Mouse (Mus musculus) yolk sac, embryonic 10.5 days (tissue): Measurements from ENCODE around the gene Flt1.
A peak's percentile ranks its signal among the peaks of the same experiment; 100 is the strongest.
"Not testable (repeated sequence)": the region's sequence is repeated elsewhere in the genome, so short reads cannot be mapped to it uniquely, and the experiment has no call there.

Source experiments
- DNase-seq: peaks from one replicate; pipeline ENCODE4 v3.0.0-alpha.2; 2017; ENCODE audit warnings: low spot score

The Flt1 gene

DNA sequence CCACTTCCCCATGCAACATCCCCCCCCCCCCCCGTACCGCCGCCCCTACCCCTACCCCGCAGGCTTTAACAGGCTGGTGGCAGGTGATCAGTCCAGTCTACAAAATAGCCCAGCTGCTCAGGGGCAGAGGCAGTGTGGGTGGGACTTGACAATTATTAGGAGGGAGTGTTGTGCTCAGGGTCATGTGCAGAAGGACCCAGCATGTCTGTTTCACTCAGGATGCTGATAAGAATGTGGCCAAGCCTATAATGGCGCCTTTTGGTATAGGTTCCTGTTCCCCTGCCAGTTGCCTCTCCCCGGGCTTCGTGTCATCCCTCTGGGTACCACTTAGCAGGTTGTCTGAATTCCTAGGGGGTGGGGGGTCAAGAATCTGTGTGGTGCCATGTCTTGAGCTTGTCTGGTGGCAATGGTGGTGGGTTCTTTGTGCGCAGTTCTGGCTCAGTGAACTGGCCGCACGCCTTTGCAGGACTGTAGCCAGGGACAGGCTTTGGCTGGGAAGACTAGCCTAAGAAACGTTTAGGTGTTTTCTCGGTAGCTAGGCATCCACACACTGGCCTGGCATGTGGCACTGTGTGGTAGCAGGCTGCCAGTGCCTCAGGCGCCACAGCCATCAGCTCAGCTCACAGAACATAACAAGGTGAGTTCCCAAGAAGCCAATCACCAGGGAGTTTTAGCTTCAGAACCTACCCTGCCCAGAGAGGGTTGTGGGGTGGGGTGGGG is 118.4 kb downstream of the Flt1 start:
- no peak for DNase-seq

DNA sequence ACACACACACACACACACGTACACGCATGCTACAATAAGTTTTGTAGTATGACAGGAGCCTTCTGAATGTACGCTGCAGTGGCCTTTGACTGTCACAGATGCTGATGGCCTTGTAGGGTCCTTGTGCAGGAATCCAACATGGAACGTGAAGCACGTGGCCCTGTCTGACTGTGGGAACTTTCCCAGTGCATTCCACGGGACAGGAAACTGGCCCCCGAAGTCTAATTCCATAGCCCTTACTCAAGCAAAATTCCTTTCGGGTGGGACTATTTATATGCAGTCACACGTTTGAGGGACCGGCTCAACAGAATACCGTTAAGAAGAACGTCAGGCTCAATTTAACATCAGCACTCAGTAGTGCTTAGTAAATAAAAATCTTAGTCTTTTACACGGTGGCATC is 119.1 kb downstream of the Flt1 start:
- DNase-seq, result no peak

DNA sequence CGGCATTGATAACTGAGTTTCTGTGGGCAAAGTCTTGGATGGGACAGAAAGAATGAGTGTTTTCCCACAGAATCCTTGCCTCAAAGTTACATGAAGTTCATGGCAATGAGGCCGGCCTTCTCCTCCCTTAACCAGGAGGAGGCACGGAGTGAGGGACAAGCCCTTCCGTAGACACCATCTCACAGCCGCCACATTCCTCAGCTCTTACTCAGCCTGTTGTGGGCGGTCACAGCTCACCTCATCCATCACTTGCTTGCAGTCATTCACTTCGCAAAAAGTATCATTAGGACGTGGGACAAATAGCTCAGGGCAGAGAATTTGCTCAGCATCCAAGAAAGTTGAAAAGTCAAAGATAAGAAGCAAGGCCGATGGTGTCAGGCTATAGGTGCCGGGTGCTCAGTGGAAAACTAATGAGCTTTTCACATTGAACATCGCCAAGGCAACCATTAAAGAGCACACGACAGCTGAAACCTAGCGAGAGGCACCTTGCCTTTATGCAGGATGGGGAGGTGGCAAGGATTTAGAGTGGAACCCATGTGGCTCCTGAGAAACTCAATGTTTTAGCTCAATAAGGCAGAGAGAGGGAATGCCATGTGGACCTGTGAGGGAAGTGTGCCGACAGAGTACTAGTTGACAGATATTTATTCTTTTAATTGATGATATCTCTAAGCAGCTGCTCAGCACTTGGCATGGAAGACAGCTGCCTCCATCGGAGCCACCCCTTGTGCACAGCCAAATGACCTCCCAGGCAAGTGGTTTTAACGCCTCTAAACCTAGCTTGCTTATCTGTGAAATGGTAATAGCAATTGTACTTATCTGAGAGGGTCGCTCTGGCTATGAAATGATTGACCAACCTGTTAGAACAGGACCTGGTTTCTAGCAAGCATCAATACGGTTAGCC is 124.1 kb downstream of the Flt1 start:
- no peak for DNase-seq

DNA sequence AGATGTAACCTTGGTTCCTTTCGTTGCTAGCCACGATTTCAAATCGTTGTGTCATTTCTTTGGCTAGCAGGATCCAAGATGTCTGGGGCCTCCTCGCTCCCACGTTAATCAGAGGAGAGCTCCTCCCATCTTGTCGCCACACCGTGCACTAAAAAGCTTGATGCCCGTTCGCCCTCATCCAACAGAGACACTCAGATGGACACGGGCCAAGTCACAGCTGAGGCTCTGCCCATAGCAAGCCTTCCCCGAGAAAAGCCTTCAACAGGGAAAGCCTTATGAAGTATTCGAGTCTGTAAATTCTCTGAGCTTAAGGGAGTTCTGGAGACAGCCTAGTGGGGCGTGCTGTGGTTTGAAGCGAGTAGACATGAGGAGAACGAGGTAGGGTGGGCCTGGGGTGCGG is 128.0 kb downstream of the Flt1 start:
- DNase-seq, result no peak

DNA sequence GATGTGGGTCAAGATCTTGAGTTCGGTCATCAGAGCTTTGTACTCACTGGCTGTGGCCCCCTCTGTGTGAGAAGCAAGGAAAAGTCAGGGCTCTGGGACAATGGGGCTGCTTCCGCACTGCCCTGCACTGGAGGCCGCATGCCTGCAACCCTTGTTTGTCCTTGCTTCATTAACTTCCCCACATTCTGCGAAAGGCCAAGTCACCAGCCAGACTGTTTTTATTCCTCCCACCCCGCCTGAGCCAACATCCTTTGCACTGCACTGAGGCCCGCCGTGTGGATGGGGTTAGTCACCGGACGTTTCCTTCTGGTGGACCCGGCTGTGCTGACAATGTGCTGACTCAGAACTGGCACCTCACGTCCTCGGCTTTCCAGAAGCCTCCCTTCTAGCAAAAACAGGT is 136.0 kb downstream of the Flt1 start:
- peak; percentile 18 for DNase-seq

DNA sequence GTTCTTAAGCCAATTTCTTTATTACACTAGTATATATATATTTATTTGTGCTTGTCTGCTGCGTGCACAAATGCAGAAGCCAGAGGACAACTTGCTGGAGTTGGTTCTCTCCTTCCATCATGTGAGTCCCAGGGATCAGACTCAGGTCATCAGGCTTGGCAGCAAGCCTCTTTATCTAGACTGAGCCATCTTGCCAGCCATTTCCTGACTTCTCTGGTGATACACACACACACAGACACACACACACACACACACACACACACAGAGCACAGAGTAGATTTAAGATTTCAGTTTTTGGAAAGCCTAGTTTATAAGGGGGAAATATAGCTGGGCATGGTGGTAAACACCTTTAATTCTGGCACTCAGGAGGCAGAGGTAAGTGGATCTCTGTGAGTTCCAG is 140.7 kb downstream of the Flt1 start:
- no peak for DNase-seq

- no peak for DNase-seq
Measured at GRCm38 (mm10) chr5:147584648-147585047, 141.2 kb downstream of the Flt1 start.

DNA sequence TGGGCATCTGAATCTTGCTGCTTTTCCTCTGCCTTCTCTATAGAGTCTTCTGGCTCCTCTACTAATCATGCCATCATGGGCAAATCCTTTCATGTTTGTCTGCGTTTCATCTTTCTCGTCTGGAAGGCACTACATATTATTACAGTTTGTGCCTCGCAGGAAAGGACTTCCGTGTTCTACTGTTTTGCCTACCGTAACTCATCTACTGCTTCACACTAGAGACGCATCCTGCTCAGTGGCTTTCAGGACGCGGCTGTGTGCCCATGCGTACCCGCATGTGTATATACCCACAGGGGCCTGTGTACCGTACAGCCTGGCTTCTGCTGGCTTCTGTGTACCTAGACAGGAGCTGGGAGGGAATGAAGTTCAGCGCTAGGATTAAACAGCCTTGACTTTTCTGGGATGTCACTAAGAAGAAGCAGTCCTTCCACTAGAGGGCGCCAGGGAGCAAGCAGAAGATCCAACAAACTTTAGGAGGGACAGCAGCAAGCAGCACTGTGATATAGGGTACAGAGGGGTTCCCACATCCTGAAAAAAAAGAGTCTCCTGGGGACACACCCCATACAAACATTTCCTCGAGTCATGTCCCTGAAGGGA is 142.0 kb downstream of the Flt1 start:
- peak; percentile 55 for DNase-seq

GRCm38 (mm10) chr5:147580181-147580580 is 145.6 kb downstream of the Flt1 start:
- no peak for DNase-seq

DNA sequence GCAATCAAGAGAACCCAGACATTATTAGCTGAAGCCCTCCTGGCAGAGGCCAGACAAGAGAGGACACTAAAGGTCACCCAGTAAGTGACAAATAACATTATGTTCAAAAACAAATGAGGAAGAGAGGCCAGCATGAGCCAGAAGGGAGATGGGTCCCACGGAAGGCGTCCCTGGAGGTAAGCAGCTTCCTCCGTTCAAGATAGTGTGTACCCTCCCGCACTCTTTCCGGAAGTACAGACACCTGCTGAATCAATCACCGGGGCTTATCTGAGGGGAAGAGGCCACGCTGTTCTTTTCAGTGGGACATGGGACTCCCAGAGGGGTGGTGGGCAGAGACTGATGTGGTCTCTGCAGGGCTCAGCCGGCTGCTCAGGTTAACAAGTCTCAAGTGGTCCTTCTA is 146.1 kb downstream of the Flt1 start:
- DNase-seq, result no peak

- no peak for DNase-seq
Measured at GRCm38 (mm10) chr5:147579148-147579547, 146.7 kb downstream of the Flt1 start.

- DNase-seq, result no peak
Measured at GRCm38 (mm10) chr5:147577003-147577402, 148.8 kb downstream of the Flt1 start.

DNA sequence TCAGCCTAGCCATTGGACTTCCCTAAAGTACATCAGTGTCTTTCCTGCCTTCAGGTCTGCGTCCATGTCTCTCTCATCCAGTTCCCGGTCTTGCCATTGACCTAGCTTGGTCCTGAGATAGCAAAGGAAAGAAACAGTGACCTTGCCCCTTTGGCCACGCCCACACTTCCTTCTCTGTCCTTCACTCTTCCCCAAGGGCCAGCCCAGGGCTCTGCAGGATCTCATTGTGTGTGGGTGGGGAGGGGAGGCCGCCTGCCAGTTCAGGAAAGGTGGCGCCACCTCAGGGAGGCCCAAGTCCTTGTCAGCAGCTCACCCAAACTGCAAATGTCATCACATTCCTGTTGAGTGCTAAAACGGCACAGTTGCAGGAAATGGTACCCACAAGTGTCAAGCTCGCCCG is 151.3 kb downstream of the Flt1 start:
- peak; percentile 45 for DNase-seq

GRCm38 (mm10) chr5:147573555-147573954 is 152.3 kb downstream of the Flt1 start:
- DNase-seq, result no peak

DNA sequence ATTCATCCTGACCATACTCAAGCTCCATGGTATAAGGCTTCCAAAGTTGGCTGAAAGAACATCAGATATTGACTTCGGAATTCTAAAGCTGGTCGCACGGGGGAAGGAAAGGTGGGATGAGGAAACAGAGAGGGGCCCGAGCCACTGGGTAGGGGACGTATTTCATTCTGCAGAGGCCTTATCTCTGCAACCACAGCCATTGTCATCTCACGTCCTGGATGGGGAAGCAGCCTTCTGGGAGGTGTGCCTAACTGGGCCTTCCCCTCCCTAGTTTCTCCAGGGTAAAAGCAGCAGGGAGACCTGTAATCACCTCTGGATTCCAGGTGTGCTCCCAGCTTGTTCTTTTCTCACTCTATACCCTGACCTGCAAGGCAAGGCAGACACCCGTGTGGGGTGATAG is 153.1 kb downstream of the Flt1 start:
- no peak for DNase-seq

- no peak for DNase-seq
Measured at GRCm38 (mm10) chr5:147566335-147566734, 159.5 kb downstream of the Flt1 start.

DNA sequence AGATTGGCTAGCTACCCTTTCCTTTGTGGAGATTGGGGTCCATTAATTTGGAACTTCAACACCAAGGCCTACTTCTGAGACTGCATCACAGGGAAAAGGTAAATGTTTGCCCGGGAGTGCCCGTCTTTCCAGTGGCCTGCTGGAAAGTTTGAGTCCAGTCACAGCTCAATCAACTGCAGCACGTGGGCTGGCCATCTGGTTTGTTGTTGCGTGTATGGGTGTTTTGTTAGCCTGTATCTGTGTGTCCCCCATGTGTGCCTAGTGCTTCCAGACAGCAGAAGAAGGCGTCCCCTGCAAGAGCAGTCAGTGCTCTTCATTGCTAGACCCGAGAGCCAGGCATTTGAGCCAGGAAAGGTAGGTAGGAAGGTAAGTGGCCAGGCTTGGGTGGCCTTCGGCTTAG is 160.4 kb downstream of the Flt1 start:
- DNase-seq, result no peak

DNA sequence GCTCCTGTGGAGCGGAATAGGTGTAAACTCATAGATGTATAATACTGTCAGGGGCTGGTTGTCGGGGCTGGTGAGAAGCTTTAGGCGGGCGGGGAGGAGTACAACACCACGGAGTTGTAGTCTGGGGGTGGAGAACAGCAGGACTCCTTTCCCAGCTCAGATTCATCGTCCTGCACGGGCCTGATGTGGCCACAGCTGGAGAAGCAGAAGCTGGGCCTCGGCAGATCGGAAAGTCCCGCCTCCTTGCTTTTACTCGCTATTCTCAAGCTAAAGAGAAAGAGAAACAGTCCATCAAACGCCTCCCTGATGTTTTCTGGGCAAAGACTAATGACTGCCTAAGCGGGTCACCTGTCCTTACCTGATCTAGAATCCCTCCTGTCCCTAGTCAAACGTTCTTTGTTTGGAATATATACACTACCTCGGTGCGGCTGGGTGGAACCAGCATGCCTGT is 161.6 kb downstream of the Flt1 start:
- no peak for DNase-seq

- peak; percentile 24 for DNase-seq
Measured at GRCm38 (mm10) chr5:147563511-147564139, 162.2 kb downstream of the Flt1 start.

- DNase-seq, result not testable (repeated sequence)
Measured at GRCm38 (mm10) chr5:147557641-147558040, 168.2 kb downstream of the Flt1 start.

GRCm38 (mm10) chr5:147551879-147552627 is 173.8 kb downstream of the Flt1 start:
- DNase-seq, result no peak
